In genomic region chr11:78982513-78983291, GRCm38 (mm10) we compare ENCODE assay signal across 10 mouse cellular contexts. TPM values are rescaled to one million over a fixed set of nuclear protein-coding genes. Genes with fewer than 3 reads are reported as not detected.
DNase-seq lines count a peak whose midpoint lies in the region; ATAC-seq and TF ChIP-seq lines count a peak whose summit lies in the region.
"Had no signal": no experiment of that assay in that cellular context is flagged by ENCODE, and none has a peak within 500 bp of the region (broad histone marks: within the 10 kb centered on the region; RNA-seq: fewer than 3 reads in every experiment).

No protein-coding gene starts in this region.

- ATAC-seq in heart, embryonic 11.5 days (replicated peaks; ENCODE audit: insufficient number of reproducible peaks, low FRiP score, low TSS enrichment): no peak
- peak; percentile 9 for ATAC-seq in intestine, postnatal 0 days
- peak; percentile 49 for ATAC-seq in neutrophil, adult 5-6 weeks (ENCODE audit: extremely low read depth, insufficient number of reproducible peaks, low FRiP score, poor library complexity, severe bottlenecking)
- no peak for ATAC-seq in hindbrain, postnatal 0 days

- no peak for DNase-seq in heart, adult 8-10 months (ENCODE audit: low spot score)
- peak; percentile 44 for DNase-seq in T-cell, adult 2 months (ENCODE audit: low spot score)
- no peak for DNase-seq in hindbrain, postnatal 0 days (ENCODE audit: low spot score)
- no peak for DNase-seq in embryonic facial prominence, embryonic 10.5 days (ENCODE audit: low spot score)
- no peak for DNase-seq in kidney, postnatal 14 days
- DNase-seq: kidney, adult 9 months had no signal

- no peaks in the 10 kb centered on the region; the same call in 1 of the 2 replicates for H3K4me1 ChIP-seq in heart, embryonic 11.5 days (ENCODE audit: control insufficient read depth, insufficient read depth, low read length)
- 0 out of 2 replicates have a peak, but pooled peaks cover 13% of the 10 kb centered on the region for H3K4me1 ChIP-seq in intestine, postnatal 0 days (replicated peaks; ENCODE audit: control insufficient read depth, insufficient read depth, low read length)
- H3K4me1 ChIP-seq in hindbrain, postnatal 0 days (ENCODE audit: insufficient read depth, low read length): no peaks in the 10 kb centered on the region
- H3K4me1 ChIP-seq in embryonic facial prominence, embryonic 10.5 days: peaks cover 2% of the 10 kb centered on the region; the same call in 1 of the 2 replicates

- 75% methylated on average over 12 of the region's 12 CpGs for WGBS in heart, embryonic 11.5 days (ENCODE audit: insufficient replicate concordance)
- WGBS in intestine, postnatal 0 days: 36% methylated on average over 12 of the region's 12 CpGs
- WGBS in hindbrain, postnatal 0 days: 84% methylated on average over 12 of the region's 12 CpGs
- 84% methylated on average over 12 of the region's 12 CpGs for WGBS in embryonic facial prominence, embryonic 10.5 days

- H3K4me2 ChIP-seq in heart, embryonic 11.5 days: peak overlapping the region; percentile 34
- H3K4me2 ChIP-seq in intestine, postnatal 0 days (replicated peaks; ENCODE audit: low read depth): peak overlapping the region; percentile 74
- H3K4me2 ChIP-seq in hindbrain, postnatal 0 days (ENCODE audit: low read depth, low read length): no peak overlapping the region
- H3K4me2 ChIP-seq: limb, embryonic 13.5 days had no signal

- no peak for TF ChIP-seq CTCF in intestine, postnatal 0 days (IDR thresholded peaks at IDR 0.05; ENCODE audit: low read depth)
- TF ChIP-seq CTCF in hindbrain, postnatal 0 days (IDR thresholded peaks at IDR 0.05; ENCODE audit: low read depth): no peak

- H3K27me3 ChIP-seq in heart, embryonic 11.5 days (ENCODE audit: control insufficient read depth, insufficient read depth, low read length): no peaks in the 10 kb centered on the region
- H3K27me3 ChIP-seq in intestine, postnatal 0 days (replicated peaks; ENCODE audit: control insufficient read depth, insufficient read depth, low read length): no peaks in the 10 kb centered on the region
- no peaks in the 10 kb centered on the region for H3K27me3 ChIP-seq in hindbrain, postnatal 0 days (ENCODE audit: insufficient read depth, low read length)
- H3K27me3 ChIP-seq in embryonic facial prominence, embryonic 10.5 days (replicated peaks; ENCODE audit: low read depth, poor library complexity, severe bottlenecking): no peaks in the 10 kb centered on the region
- H3K27me3 ChIP-seq: limb, embryonic 13.5 days had no signal

- no peak overlapping the region for H3K27ac ChIP-seq in heart, embryonic 11.5 days (ENCODE audit: low read depth, low read length)
- H3K27ac ChIP-seq in intestine, postnatal 0 days (ENCODE audit: low read depth, low read length): peak overlapping the region; percentile 89
- H3K27ac ChIP-seq in hindbrain, postnatal 0 days: no peak overlapping the region
- no peak overlapping the region for H3K27ac ChIP-seq in embryonic facial prominence, embryonic 10.5 days (replicated peaks)
- H3K27ac ChIP-seq: limb, embryonic 13.5 days had no signal

- H3K4me3 ChIP-seq in heart, embryonic 11.5 days (ENCODE audit: low read depth, low read length): no peak overlapping the region
- peak overlapping the region; percentile 63 for H3K4me3 ChIP-seq in intestine, postnatal 0 days (ENCODE audit: low read depth, low read length)
- H3K4me3 ChIP-seq in hindbrain, postnatal 0 days (ENCODE audit: low read length): no peak overlapping the region
- H3K4me3 ChIP-seq in embryonic facial prominence, embryonic 10.5 days: no peak overlapping the region
- H3K4me3 ChIP-seq: limb, embryonic 13.5 days had no signal

- no peak overlapping the region for H3K9ac ChIP-seq in heart, embryonic 11.5 days (ENCODE audit: low read depth, low read length)
- peak overlapping the region; percentile 26; the same call in 1 of the 2 replicates for H3K9ac ChIP-seq in intestine, postnatal 0 days (ENCODE audit: low read depth, low read length)
- H3K9ac ChIP-seq in hindbrain, postnatal 0 days (replicated peaks; ENCODE audit: low read length): no peak overlapping the region
- H3K9ac ChIP-seq: limb, embryonic 13.5 days had no signal

- no peaks in the 10 kb centered on the region for H3K36me3 ChIP-seq in heart, embryonic 11.5 days (ENCODE audit: control insufficient read depth, insufficient read depth, low read length)
- peaks cover 3% of the 10 kb centered on the region; the same call in 1 of the 2 replicates for H3K36me3 ChIP-seq in intestine, postnatal 0 days (ENCODE audit: control insufficient read depth, insufficient read depth)
- no peaks in the 10 kb centered on the region for H3K36me3 ChIP-seq in hindbrain, postnatal 0 days (ENCODE audit: insufficient read depth, low read length)
- no peaks in the 10 kb centered on the region for H3K36me3 ChIP-seq in embryonic facial prominence, embryonic 10.5 days (replicated peaks)
- H3K36me3 ChIP-seq: limb, embryonic 13.5 days had no signal

- no peaks in the 10 kb centered on the region for H3K9me3 ChIP-seq in heart, embryonic 11.5 days (replicated peaks; ENCODE audit: control insufficient read depth, low read length)
- no peaks in the 10 kb centered on the region for H3K9me3 ChIP-seq in intestine, postnatal 0 days (ENCODE audit: control insufficient read depth)
- H3K9me3 ChIP-seq in hindbrain, postnatal 0 days (ENCODE audit: low read length): no peaks in the 10 kb centered on the region
- H3K9me3 ChIP-seq in embryonic facial prominence, embryonic 10.5 days: no peaks in the 10 kb centered on the region
- H3K9me3 ChIP-seq: limb, embryonic 13.5 days had no signal

RNA-seq across cellular contexts. Expression of gene Lgals9, which starts 2.0 kb away (rescaled TPM):
- polyA plus RNA-seq in heart, embryonic 11.5 days (2014; fragmentation: Nextera tagmentation; extraction: Ambion mirVana): 41.9 and 44.6 TPM in 2 replicates
- 10 to 100 TPM; 15.9 to 19.3 (median 17.1) TPM for total RNA-seq in heart, adult 8-10 months (2022)
- polyA plus RNA-seq in intestine, postnatal 0 days (2015; fragmentation: Nextera tagmentation; extraction: Ambion mirVana): 526 and 586 TPM in 2 replicates
- total RNA-seq in neutrophil, adult 5-6 weeks (2017): 62.7 and 66.2 TPM in 2 replicates
- 19.0 and 21.8 TPM in 2 replicates for total RNA-seq in hindbrain, postnatal 0 days (2014; rRNA removed)
- polyA plus RNA-seq in hindbrain, postnatal 0 days (2015; fragmentation: Nextera tagmentation; extraction: Ambion mirVana): 23.3 and 24.0 TPM in 2 replicates
- 2.3 and 2.8 TPM in 2 replicates for polyA plus RNA-seq in embryonic facial prominence, embryonic 10.5 days (2016; fragmentation: Nextera tagmentation; extraction: Ambion mirVana)

Comparison
In these comparisons a context has a peak if more than half of its experiments do, and no peak if none do; other contexts are left out.
1. ATAC-seq: peak in intestine, postnatal 0 days (single experiment) and neutrophil, adult 5-6 weeks (single experiment); none in heart, embryonic 11.5 days (single experiment) and hindbrain, postnatal 0 days (single experiment).
2. RNA of gene Lgals9, which starts 2.0 kb away (polyA plus RNA-seq): 526 to 586 TPM in intestine, postnatal 0 days; 41.9 to 44.6 TPM in heart, embryonic 11.5 days, 23.3 to 24.0 TPM in hindbrain, postnatal 0 days and 2.3 to 2.8 TPM in embryonic facial prominence, embryonic 10.5 days; every median in the first group is over 10 times any median in the second.